In the genomic region with DNA sequence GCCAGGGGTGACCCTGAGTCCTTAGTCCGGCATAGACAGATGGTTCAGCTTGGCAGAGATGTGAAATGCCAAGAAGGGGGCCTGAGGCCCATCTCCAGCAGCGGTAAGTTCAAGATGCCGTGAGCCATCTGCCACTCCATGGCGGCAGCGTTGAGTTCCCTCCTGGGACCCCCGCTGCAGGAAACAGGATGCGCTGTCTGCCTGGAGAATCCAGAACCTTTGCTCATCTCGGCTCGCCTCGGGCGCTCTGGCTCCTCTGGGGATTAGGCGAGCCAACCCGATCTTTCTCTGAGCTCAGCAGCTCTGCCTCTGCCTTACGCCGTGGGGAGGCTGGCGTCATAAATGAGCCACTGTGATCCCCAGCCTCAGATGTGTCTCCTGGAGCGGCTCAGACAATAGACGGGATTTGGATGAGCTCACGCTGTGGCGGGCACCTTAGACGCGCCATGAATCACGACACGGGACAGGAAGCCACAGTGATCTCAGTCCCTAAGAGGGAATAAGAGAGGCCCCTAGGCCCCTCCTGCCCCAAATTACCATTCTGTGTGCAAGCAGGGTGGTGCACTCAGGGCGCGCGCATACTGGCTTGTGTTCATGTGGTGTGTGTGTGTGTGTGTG, we compare ENCODE assay signal across 8 mouse cellular contexts.
DNase-seq lines count a peak whose midpoint lies in the region; ATAC-seq and TF ChIP-seq lines count a peak whose summit lies in the region.

No protein-coding gene starts in this region.

- ATAC-seq in embryonic facial prominence, embryonic 12.5 days (ENCODE audit: insufficient number of reproducible peaks, insufficient read depth, low FRiP score, low TSS enrichment), result peak; percentile 43
- no peak; the same call in 1 of the 2 replicates for ATAC-seq in heart, embryonic 14.5 days (ENCODE audit: insufficient number of reproducible peaks, insufficient read depth, low FRiP score, low read depth)
- ATAC-seq in kidney, postnatal 0 days (replicated peaks; ENCODE audit: low FRiP score, low read depth), result peak; percentile 44; the same call in 1 of the 2 replicates

- peak overlapping the region; percentile 27 for H3K4me3 ChIP-seq in embryonic facial prominence, embryonic 12.5 days
- H3K4me3 ChIP-seq in heart, embryonic 14.5 days (ENCODE audit: control insufficient read depth in 1 of 2, insufficient read depth in 1 of 2, low read depth in 1 of 2, low read length in 2 of 2), result peak overlapping the region; percentile 5 to 32
- peak overlapping the region; percentile 3; the same call in 1 of the 2 replicates for H3K4me3 ChIP-seq in kidney, postnatal 0 days (replicated peaks; ENCODE audit: low read depth, low read length)

- no peak for TF ChIP-seq CTCF in kidney, postnatal 0 days (IDR thresholded peaks at IDR 0.05; ENCODE audit: low read depth)

- no peaks in the 10 kb centered on the region for H3K36me3 ChIP-seq in embryonic facial prominence, embryonic 12.5 days
- no peaks in the 10 kb centered on the region for H3K36me3 ChIP-seq in heart, embryonic 14.5 days (ENCODE audit: control insufficient read depth, insufficient read depth, low read length)
- no peaks in the 10 kb centered on the region for H3K36me3 ChIP-seq in kidney, postnatal 0 days (ENCODE audit: insufficient read depth, low read length)

- WGBS in embryonic facial prominence, embryonic 12.5 days, result 1% methylated on average over 27 of the region's 27 CpGs
- WGBS in heart, embryonic 14.5 days, result 5% methylated on average over 26 of the region's 27 CpGs
- 3% methylated on average over 27 of the region's 27 CpGs for WGBS in kidney, postnatal 0 days

- H3K4me1 ChIP-seq in embryonic facial prominence, embryonic 12.5 days, result peaks cover 35% of the 10 kb centered on the region
- H3K4me1 ChIP-seq in heart, embryonic 14.5 days (ENCODE audit: control insufficient read depth in 2 of 2, insufficient read depth in 2 of 2, low read length in 2 of 2), result peaks cover 11 to 24% of the 10 kb centered on the region in 2 experiments; a peak in 3 of 4 replicates
- H3K4me1 ChIP-seq in kidney, postnatal 0 days (replicated peaks; ENCODE audit: insufficient read depth, low read length), result peaks cover 13% of the 10 kb centered on the region; the same call in 1 of the 2 replicates

- no peaks in the 10 kb centered on the region for H3K9me3 ChIP-seq in embryonic facial prominence, embryonic 12.5 days
- H3K9me3 ChIP-seq in heart, embryonic 14.5 days (ENCODE audit: control insufficient read depth, low read length), result no peaks in the 10 kb centered on the region
- H3K9me3 ChIP-seq in kidney, postnatal 0 days (replicated peaks; ENCODE audit: low read length), result no peaks in the 10 kb centered on the region

- no peaks in the 10 kb centered on the region for H3K27me3 ChIP-seq in embryonic facial prominence, embryonic 12.5 days
- no peaks in the 10 kb centered on the region for H3K27me3 ChIP-seq in heart, embryonic 14.5 days (ENCODE audit: control insufficient read depth, insufficient read depth, low read length)
- H3K27me3 ChIP-seq in kidney, postnatal 0 days (ENCODE audit: insufficient read depth, low read length), result no peaks in the 10 kb centered on the region

- DNase-seq in 3T3-L1 (ENCODE audit: low read depth, low spot score) (peak; percentile 99), MN1 (ENCODE audit: low spot score) (peak; percentile 94)
- DNase-seq in kidney, postnatal 0 days (ENCODE audit: low spot score), result peak; percentile 65
- DNase-seq in lung, postnatal 25 days (ENCODE audit: low spot score), result peak; percentile 30
- DNase-seq in right cerebral cortex, postnatal 4 days, result peak; percentile 52
- DNase-seq in spleen, adult 18-20 months, result no peak

- peak overlapping the region; percentile 83 for H3K27ac ChIP-seq in embryonic facial prominence, embryonic 12.5 days
- no peak overlapping the region for H3K27ac ChIP-seq in heart, embryonic 14.5 days (replicated peaks in 1 of 2; ENCODE audit: control insufficient read depth in 1 of 2, insufficient read depth in 1 of 2, low read depth in 2 of 2, low read length in 2 of 2)
- no peak overlapping the region for H3K27ac ChIP-seq in kidney, postnatal 0 days

- peak overlapping the region; percentile 46 for H3K9ac ChIP-seq in embryonic facial prominence, embryonic 12.5 days
- peak overlapping the region; percentile 53 for H3K9ac ChIP-seq in heart, embryonic 14.5 days (ENCODE audit: low read length)
- H3K9ac ChIP-seq in kidney, postnatal 0 days (ENCODE audit: low read depth, low read length), result peak overlapping the region; percentile 37

- peak overlapping the region; percentile 53 for H3K4me2 ChIP-seq in embryonic facial prominence, embryonic 12.5 days (replicated peaks)
- peak overlapping the region; percentile 69 for H3K4me2 ChIP-seq in heart, embryonic 14.5 days (ENCODE audit: low read length)
- peak overlapping the region; percentile 59 for H3K4me2 ChIP-seq in kidney, postnatal 0 days (ENCODE audit: low read length)

Comparison
In these comparisons a context has a peak if more than half of its experiments do, and no peak if none do; other contexts are left out.
1. DNase-seq: peak in 3T3-L1 (single experiment), MN1 (single experiment), kidney, postnatal 0 days (single experiment), lung, postnatal 25 days (single experiment) and right cerebral cortex, postnatal 4 days (single experiment); none in spleen, adult 18-20 months (0 of 2).
2. Peak in every context shown above with its lines, with median percentiles within 50 percentile points of each other: H3K4me2 ChIP-seq, H3K4me3 ChIP-seq and H3K9ac ChIP-seq.